10 mouse cellular contexts compared by ENCODE assay signal in the genomic region with DNA sequence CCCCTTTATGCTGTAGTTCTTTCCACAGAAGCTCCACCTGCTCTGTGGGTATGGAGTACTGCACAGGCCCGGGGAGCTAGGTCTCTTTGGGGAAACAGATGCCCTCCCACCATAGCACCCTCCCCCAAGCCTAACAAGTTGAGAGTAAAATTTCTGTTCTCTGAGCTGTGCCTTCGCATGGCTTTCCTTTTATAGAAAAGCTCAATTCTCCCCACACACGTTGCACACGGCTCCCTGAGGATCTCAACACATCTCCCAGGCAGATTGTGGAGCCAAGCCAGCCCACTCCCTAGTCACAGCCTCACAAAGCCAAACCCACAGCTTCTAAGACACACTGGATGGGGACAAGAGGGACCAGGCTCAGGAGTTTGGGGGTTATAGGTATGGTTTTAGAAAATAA. TPM values are rescaled to one million over a fixed set of nuclear protein-coding genes. Genes with fewer than 3 reads are reported as not detected.
A peak's percentile ranks its signal among the peaks of the same experiment; 100 is the strongest.
DNase-seq lines count a peak whose midpoint lies in the region; TF ChIP-seq lines count a peak whose summit lies in the region.
"Had no signal": no experiment of that assay in that cellular context is flagged by ENCODE, and none has a peak within 500 bp of the region (broad histone marks: within the 10 kb centered on the region; RNA-seq: fewer than 3 reads in every experiment).

No protein-coding gene starts in this region.

- TF ChIP-seq CTCF in thymus, adult 2 months (IDR thresholded peaks at IDR 0.05; ENCODE audit: borderline replicate concordance, control insufficient read depth, extremely low read depth, insufficient read depth, low read length, poor library complexity), result no peak

- DNase-seq in heart, embryonic 10.5 days (ENCODE audit: low spot score), result no peak
- DNase-seq in heart, postnatal 4 days, result no peak
- DNase-seq in frontal cortex, adult 2 months (ENCODE audit: extremely low spot score in 1 of 2, low spot score in 1 of 2), result peak; percentile 92 to 93
- DNase-seq in left cerebral cortex, adult 9 months (ENCODE audit: low spot score in 2 of 2), result peak; percentile 88 to 91
- DNase-seq in right cerebral cortex, postnatal 10 days (ENCODE audit: low spot score in 2 of 2), result peak; percentile 93 to 95
- DNase-seq in thymus, adult 2 months, result no peak
- DNase-seq in kidney, adult 8-10 months, result no peak
- no peak for DNase-seq in adrenal gland, adult (ENCODE audit: inconsistent age in 2 of 2, low spot score in 1 of 2)
- DNase-seq: heart, postnatal 36 days had no signal

- H3K27ac ChIP-seq in heart, embryonic 10.5 days, result 0 out of 2 replicates have a peak overlapping the region, but pooled peaks have one; percentile 12
- no peak overlapping the region for H3K27ac ChIP-seq in thymus, adult 2 months (ENCODE audit: control insufficient read depth, insufficient read depth, low read length)

- H3K4me3 ChIP-seq in heart, embryonic 10.5 days, result no peak overlapping the region
- H3K4me3 ChIP-seq in thymus, adult 2 months (ENCODE audit: control insufficient read depth, insufficient read depth, low read length), result no peak overlapping the region
- H3K4me3 ChIP-seq: megakaryocyte, embryonic 14.5 days had no signal

- H3K9me3 ChIP-seq in heart, embryonic 10.5 days, result no peaks in the 10 kb centered on the region
- H3K9me3 ChIP-seq: megakaryocyte, embryonic 14.5 days had no signal

- H3K36me3 ChIP-seq in heart, embryonic 10.5 days, result peaks cover 59% of the 10 kb centered on the region
- no peaks in the 10 kb centered on the region for H3K36me3 ChIP-seq in thymus, adult 2 months (ENCODE audit: control insufficient read depth, insufficient read depth, low read length)

- no peak for TF ChIP-seq POLR2A in thymus, adult 2 months (IDR thresholded peaks at IDR 0.05; ENCODE audit: control insufficient read depth, extremely low read depth, insufficient read depth, low read length, poor library complexity)

- WGBS in heart, embryonic 10.5 days, result 56% methylated on average over 4 of the region's 4 CpGs
- 78% methylated on average over 4 of the region's 4 CpGs for WGBS in thymus, adult 2 months

- H3K27me3 ChIP-seq in heart, embryonic 10.5 days (ENCODE audit: insufficient read depth, poor library complexity, severe bottlenecking), result no peaks in the 10 kb centered on the region
- no peaks in the 10 kb centered on the region for H3K27me3 ChIP-seq in thymus, adult 2 months (ENCODE audit: control insufficient read depth, insufficient read depth, low read length)
- H3K27me3 ChIP-seq: megakaryocyte, embryonic 14.5 days had no signal

- peaks cover 48% of the 10 kb centered on the region for H3K4me1 ChIP-seq in heart, embryonic 10.5 days
- peaks cover 12% of the 10 kb centered on the region for H3K4me1 ChIP-seq in thymus, adult 2 months (replicated peaks; ENCODE audit: control insufficient read depth, insufficient read depth, low read length)

RNA-seq across cellular contexts. Expression of a gene that starts 2.2 kb away (rescaled TPM):
- 33.2 and 59.1 TPM in 2 replicates for polyA plus RNA-seq in heart, embryonic 10.5 days (2016; fragmentation: Nextera tagmentation; extraction: Ambion mirVana)
- 10 to 100 TPM in 1 of 2 experiments, 1 to 10 TPM in 1; 9.6 to 10.1 TPM for total RNA-seq in heart, postnatal 4 days (2021)
- polyA plus RNA-seq in frontal cortex, adult 2 months (2012; rRNA removed), result 883 and 1,085 TPM in 2 replicates
- polyA plus RNA-seq in thymus, adult 2 months (2012; rRNA removed), result 22.5 and 27.0 TPM in 2 replicates

RNA-seq across cellular contexts. Expression of a gene that starts 4.0 kb away (rescaled TPM):
- polyA plus RNA-seq in heart, embryonic 10.5 days (2016; fragmentation: Nextera tagmentation; extraction: Ambion mirVana), result 47.8 and 60.2 TPM in 2 replicates
- total RNA-seq in heart, postnatal 4 days (2021), result 10 to 100 TPM; 19.5 to 21.6 TPM
- 45.3 and 48.2 TPM in 2 replicates for polyA plus RNA-seq in frontal cortex, adult 2 months (2012; rRNA removed)
- polyA plus RNA-seq in thymus, adult 2 months (2012; rRNA removed), result 40.8 and 45.1 TPM in 2 replicates

RNA-seq across cellular contexts. Expression of a gene that starts 8.9 kb away (rescaled TPM):
- 2.4 and 2.5 TPM in 2 replicates for polyA plus RNA-seq in heart, embryonic 10.5 days (2016; fragmentation: Nextera tagmentation; extraction: Ambion mirVana)
- 1 to 10 TPM; 4.0 to 5.5 TPM for total RNA-seq in heart, postnatal 4 days (2021)
- polyA plus RNA-seq in frontal cortex, adult 2 months (2012; rRNA removed), result 37.1 and 54.6 TPM in 2 replicates
- 56.4 and 69.7 TPM in 2 replicates for polyA plus RNA-seq in thymus, adult 2 months (2012; rRNA removed)

RNA-seq across cellular contexts. Expression of a gene that starts 18.2 kb away (rescaled TPM):
- 0.59 TPM in 1 of 2 replicates, not detected in the other for polyA plus RNA-seq in heart, embryonic 10.5 days (2016; fragmentation: Nextera tagmentation; extraction: Ambion mirVana)
- total RNA-seq in heart, postnatal 4 days (2021), result under 1 TPM; 0.24 to 0.52 TPM
- polyA plus RNA-seq in frontal cortex, adult 2 months (2012; rRNA removed), result 6.1 and 6.3 TPM in 2 replicates
- polyA plus RNA-seq in thymus, adult 2 months (2012; rRNA removed), result 2.6 and 4.6 TPM in 2 replicates

RNA-seq across cellular contexts. Expression of a gene that starts 18.4 kb away (rescaled TPM):
- 27.5 and 30.0 TPM in 2 replicates for polyA plus RNA-seq in heart, embryonic 10.5 days (2016; fragmentation: Nextera tagmentation; extraction: Ambion mirVana)
- 10 to 100 TPM; 66.7 to 68.9 TPM for total RNA-seq in heart, postnatal 4 days (2021)
- polyA plus RNA-seq in frontal cortex, adult 2 months (2012; rRNA removed), result 67.1 and 68.3 TPM in 2 replicates
- polyA plus RNA-seq in thymus, adult 2 months (2012; rRNA removed), result 73.2 and 79.9 TPM in 2 replicates

Comparison
In these comparisons a context has a peak if more than half of its experiments do, and no peak if none do; other contexts are left out.
1. DNase-seq: peak in frontal cortex, adult 2 months (2 of 2), left cerebral cortex, adult 9 months (2 of 2) and right cerebral cortex, postnatal 10 days (2 of 2); none in heart, embryonic 10.5 days (single experiment), heart, postnatal 4 days (single experiment), thymus, adult 2 months (single experiment), kidney, adult 8-10 months (0 of 2) and adrenal gland, adult (0 of 2).
2. RNA of a gene that starts 2.2 kb away (polyA plus RNA-seq): 883 to 1,085 TPM in frontal cortex, adult 2 months; 33.2 to 59.1 TPM in heart, embryonic 10.5 days and 22.5 to 27.0 TPM in thymus, adult 2 months; every median in the first group is over 10 times any median in the second.
3. RNA of a gene that starts 8.9 kb away (polyA plus RNA-seq): 56.4 to 69.7 TPM in thymus, adult 2 months and 37.1 to 54.6 TPM in frontal cortex, adult 2 months; 2.4 to 2.5 TPM in heart, embryonic 10.5 days; every median in the first group is over 10 times any median in the second.